Mouse (Mus musculus) Patski (cell line): ENCODE data around the gene 2010111I01Rik. TPM values are rescaled to one million over a fixed set of nuclear protein-coding genes. Genes with fewer than 3 reads are reported as not detected.
"Not testable (repeated sequence)": the region's sequence is repeated elsewhere in the genome, so short reads cannot be mapped to it uniquely, and the experiment has no call there.

Experiments
- ATAC-seq: fragments of 100-300 bp; one replicate; pipeline ENCODE4 v1.8.0; 2021
- CTCF ChIA-PET: fragments of 350-600 bp; sonication (Branson Sonifier 250); formaldehyde crosslinking; loops from one replicate; lab custom pipeline; 2022; ENCODE audit warnings: inconsistent platforms; lab: Charles Lee
- POLR2A ChIA-PET: fragments of 350-600 bp; sonication (Branson Sonifier 250); formaldehyde crosslinking; loops from one replicate; lab custom pipeline; 2022; ENCODE audit warnings: antibody characterized with exemption, inconsistent platforms; lab: Charles Lee
- DNase-seq: peaks from one replicate; pipeline ENCODE4 v3.0.0-alpha.2; 2011; ENCODE audit warnings: low read depth, low spot score
- H3K27me3 ChIP-seq: fragments of 371-371 bp; one replicate; pipeline ENCODE4 v1.5.1; 2021
- CTCF ChIP-seq: fragments of 100-300 bp; IDR thresholded peaks from one replicate; pipeline ENCODE4 v1.5.1; 2021
- in situ Hi-C: fragments of 300-500 bp; cut with MboI; formaldehyde crosslinking; loops from 3 replicates; pipeline ENCODE4 v1.11.1; 2018; ENCODE audit warnings: low pct_unique_long_range_greater_than_20kb, mixed read lengths
- polyA plus RNA-seq: library from polyadenylated mRNA; unstranded; gene quantifications from one replicate; pipeline ENCODE4 v1.2.3, GENCODE M21; 2021

2010111I01Rik gene
- polyA plus RNA-seq, 1 experiment from 2014 or later: 98.5 TPM

DNA sequence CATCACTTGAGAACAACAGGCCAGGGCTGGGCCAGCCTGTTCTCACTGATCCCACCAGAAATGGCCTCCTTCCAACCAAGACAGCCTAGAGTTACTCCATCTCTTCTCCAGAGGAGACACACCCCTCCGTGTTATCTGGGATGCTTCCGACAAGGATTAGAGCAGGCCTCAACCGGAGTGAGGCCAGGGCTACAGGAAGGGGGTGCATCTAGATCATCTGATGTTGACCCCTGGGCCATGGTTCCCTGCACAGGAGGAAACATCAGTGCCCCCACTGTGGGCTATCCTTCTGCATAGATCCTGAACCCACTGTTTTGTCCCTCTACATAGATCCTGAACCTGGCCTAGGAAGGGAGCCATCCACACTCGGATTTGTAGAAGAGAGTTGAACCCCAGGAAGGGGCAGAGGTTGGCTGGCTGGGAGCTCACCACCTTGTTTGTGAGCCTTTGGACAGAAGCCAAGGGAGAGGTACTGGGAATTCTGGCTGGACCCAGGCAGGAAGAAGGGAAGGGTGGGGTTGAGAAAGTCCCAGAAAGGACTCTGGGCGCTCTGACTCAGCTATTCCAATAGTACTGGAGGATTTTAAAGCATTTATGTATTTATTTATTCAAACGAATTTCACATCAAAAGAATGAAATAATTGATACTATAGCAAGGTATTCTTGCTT is 339.6 kb downstream of the 2010111I01Rik start:
- POLR2A ChIA-PET: interaction anchor here (1.0 to 2.0 kb wide), 3 partner anchors 9 to 257 kb away, joined by 3 to 6 read pairs (median 5); no protein-coding TSS in a partner anchor
- in situ Hi-C loops: no loop called here
- no peak for TF ChIP-seq CTCF
- ATAC-seq (no peak), DNase-seq (no peak)
- H3K27me3 ChIP-seq: no peaks in the 10 kb centered on the region
- CTCF ChIA-PET: interaction anchor here (1.1 to 1.5 kb wide), 3 partner anchors 17 to 378 kb away, joined by 3 read pairs; no protein-coding TSS in a partner anchor

DNA sequence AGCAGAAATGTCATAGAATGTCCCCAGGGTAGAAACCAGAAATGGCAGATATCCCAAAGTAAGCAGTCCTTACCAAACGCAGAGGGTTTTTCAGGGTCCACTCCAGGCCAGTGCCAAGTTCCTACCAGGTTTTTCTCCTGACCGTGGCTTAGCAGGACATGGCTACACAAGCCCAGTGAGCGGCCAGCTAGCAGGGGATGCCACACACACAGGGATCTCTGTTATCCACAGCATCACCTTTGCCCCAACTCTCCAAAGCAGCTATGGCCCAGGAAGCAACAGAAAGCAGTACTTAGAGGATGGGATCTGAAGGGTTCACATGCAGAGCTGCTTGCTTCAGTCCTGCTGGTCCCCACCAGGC is 340.1 kb downstream of the 2010111I01Rik start:
- H3K27me3 ChIP-seq: no peaks in the 10 kb centered on the region
- POLR2A ChIA-PET: interaction anchor here (1.2 to 2.0 kb wide), 2 partner anchors 64 to 258 kb away, joined by 3 to 5 read pairs; no protein-coding TSS in a partner anchor
- DNase-seq (no peak), ATAC-seq (no peak)
- in situ Hi-C loops: no loop called here
- CTCF ChIA-PET: interaction anchor here (1.1 to 1.5 kb wide), 3 partner anchors 17 to 379 kb away, joined by 3 read pairs; no protein-coding TSS in a partner anchor
- no peak for TF ChIP-seq CTCF

DNA sequence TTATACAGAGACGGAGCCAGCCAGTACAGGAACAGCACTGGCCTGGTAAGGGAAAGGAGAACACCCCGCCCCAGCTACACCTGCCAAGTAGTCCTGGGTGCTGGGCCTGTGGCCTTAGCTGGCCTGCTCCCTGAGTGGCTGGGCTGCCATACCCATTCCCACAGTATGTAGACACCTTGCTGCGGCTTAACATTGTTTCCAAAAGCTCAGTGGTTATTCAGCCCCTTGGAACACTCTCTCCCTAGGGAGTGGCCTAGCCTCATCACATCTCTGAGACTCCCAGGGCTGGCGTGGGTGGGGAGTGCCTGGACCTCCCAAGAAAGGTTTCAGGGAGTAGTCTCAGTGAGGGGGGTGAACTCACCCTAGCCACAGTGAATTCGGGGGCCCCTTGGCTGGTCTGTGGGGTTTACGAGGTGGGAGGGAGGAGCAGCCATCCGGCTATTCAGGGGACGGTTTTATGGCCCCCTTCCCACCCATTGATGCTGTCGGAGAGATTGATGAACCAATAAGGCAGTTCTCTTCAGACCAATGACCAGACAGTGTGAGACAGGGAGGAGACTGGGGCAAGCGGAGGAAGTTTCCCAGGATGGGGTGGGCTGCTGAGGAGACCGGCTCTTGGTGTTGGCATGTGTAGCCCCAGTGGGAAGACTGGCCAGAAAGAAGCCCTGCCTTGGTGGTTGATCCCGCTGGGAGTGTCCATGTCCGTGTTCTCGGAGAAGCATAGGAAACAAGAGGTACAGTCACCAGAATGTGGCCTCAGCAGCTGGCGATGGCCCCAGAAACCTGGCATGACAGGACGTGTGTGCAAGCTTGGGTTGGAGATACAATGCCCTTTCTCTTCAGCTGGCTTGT is 340.7 kb downstream of the 2010111I01Rik start:
- ChIA-PET POLR2A (interaction anchor here (0.6 to 2.0 kb wide), 4 partner anchors 25 to 1677 kb away, joined by 3 to 5 read pairs (median 3); no protein-coding TSS in a partner anchor), CTCF (interaction anchor here (1.1 to 1.5 kb wide), 4 partner anchors 18 to 379 kb away, joined by 3 read pairs; no protein-coding TSS in a partner anchor)
- no peak for DNase-seq
- in situ Hi-C loops: no loop called here
- H3K27me3 ChIP-seq: no peaks in the 10 kb centered on the region
- no peak for ATAC-seq
- TF ChIP-seq CTCF: no peak

DNA sequence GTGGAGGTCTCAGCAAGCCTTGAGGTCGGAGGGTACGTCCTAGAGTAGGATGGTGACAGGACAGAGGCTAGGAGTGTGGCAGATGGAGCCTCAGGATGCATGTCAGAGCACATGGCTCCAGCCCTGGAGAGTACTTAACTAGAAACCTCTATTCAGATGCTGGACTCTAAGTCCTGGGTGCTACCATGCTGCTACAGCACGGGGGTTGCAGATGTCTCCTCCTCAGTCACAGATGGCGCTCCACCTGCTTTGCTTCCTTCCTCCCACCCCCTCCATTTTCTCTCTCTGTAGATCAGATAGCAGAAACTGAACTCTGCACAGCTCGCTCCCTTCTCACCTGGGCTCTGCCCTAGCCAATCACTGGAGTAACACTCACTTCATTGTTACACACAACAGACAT is 342.1 kb downstream of the 2010111I01Rik start:
- ChIA-PET CTCF (interaction anchor here (1.3 to 1.8 kb wide), 2 partner anchors 11 to 260 kb away, joined by 3 to 6 read pairs; no protein-coding TSS in a partner anchor), POLR2A (interaction anchor here (0.6 kb wide), 1 partner anchor 11 kb away, joined by 3 read pairs; no protein-coding TSS in a partner anchor)
- ATAC-seq: no peak
- no peak for DNase-seq
- no peak for TF ChIP-seq CTCF
- H3K27me3 ChIP-seq: no peaks in the 10 kb centered on the region
- in situ Hi-C loops: no loop called here

DNA sequence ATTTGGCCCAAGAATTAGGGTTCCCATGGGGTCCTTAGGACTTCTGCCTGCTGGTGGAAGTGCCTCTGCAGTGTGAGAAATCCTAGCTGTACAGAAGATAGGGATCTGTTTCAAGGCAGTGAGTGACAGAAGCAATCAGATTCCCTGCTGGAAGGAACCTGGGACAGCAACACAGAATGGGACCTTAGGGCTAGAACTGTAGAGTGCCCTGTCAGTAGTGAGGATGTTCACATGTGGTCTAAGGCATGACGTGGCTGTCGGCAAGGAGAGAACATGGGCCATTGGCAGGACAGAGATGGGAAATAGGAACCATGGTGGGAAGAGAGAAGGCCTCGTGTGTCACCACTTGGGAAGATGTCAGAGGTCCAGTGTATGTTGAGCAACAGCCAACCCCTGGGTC is 344.9 kb downstream of the 2010111I01Rik start:
- in situ Hi-C loops: no loop called here
- ChIA-PET CTCF (no interaction called here), POLR2A (no interaction called here)
- DNase-seq (no peak), ATAC-seq (no peak)
- H3K27me3 ChIP-seq: no peaks in the 10 kb centered on the region
- TF ChIP-seq CTCF: no peak

DNA sequence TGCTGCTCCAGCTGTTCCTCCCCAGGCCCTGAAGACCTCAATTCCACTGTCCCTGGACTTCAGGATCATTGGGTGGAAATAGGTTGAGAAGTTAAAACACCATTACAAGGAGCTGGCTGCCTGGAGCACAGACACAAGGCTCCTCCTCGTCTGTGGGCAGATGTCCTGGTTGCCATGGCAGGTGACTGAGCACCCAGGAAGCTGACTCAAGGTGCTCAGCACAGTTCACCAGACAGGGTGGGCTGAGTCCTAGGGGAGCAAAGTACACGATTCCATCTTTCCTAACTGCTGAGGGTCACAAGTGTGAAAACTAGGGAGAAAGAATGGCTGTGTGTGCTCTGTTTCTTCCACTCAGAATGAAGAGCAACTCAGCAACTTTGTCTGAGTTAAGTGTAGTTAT is 346.5 kb downstream of the 2010111I01Rik start:
- no peaks in the 10 kb centered on the region for H3K27me3 ChIP-seq
- in situ Hi-C loops: no loop called here
- no peak for DNase-seq
- TF ChIP-seq CTCF: no peak
- POLR2A ChIA-PET: interaction anchor here (1.7 kb wide), 1 partner anchor 51 kb away, joined by 3 read pairs; no protein-coding TSS in a partner anchor
- CTCF ChIA-PET: interaction anchor here (1.0 to 1.2 kb wide), 2 partner anchors 12 to 58 kb away, joined by 3 to 4 read pairs; no protein-coding TSS in a partner anchor
- ATAC-seq: no peak

DNA sequence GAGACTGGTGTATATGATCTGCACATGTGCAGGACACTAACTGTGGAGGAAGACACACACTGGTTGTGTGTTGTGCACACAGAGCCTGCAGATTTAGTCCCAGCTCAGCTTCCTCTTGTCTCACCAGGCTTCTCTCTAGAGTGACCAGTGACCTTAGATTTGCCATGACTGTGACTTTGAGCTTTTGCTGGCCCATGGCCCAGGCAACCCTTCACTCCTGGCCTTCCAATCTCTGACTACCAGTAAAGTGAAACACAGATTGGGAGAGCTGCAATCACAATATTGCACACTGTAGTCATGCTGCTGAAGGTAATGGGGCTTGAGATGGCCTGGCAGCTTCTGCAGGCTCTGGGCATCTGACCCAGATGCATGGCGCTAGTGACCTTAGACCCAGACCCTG is 348.6 kb downstream of the 2010111I01Rik start:
- no peak for TF ChIP-seq CTCF
- ATAC-seq (no peak), DNase-seq (no peak)
- in situ Hi-C loops: no loop called here
- ChIA-PET CTCF (interaction anchor here (5.2 kb wide), 1 partner anchor 18 kb away, joined by 21 read pairs; no protein-coding TSS in a partner anchor), POLR2A (interaction anchor here (0.9 to 1.4 kb wide), 4 partner anchors 9 to 17 kb away, joined by 3 to 6 read pairs (median 4); no protein-coding TSS in a partner anchor)
- H3K27me3 ChIP-seq: no peaks in the 10 kb centered on the region

DNA sequence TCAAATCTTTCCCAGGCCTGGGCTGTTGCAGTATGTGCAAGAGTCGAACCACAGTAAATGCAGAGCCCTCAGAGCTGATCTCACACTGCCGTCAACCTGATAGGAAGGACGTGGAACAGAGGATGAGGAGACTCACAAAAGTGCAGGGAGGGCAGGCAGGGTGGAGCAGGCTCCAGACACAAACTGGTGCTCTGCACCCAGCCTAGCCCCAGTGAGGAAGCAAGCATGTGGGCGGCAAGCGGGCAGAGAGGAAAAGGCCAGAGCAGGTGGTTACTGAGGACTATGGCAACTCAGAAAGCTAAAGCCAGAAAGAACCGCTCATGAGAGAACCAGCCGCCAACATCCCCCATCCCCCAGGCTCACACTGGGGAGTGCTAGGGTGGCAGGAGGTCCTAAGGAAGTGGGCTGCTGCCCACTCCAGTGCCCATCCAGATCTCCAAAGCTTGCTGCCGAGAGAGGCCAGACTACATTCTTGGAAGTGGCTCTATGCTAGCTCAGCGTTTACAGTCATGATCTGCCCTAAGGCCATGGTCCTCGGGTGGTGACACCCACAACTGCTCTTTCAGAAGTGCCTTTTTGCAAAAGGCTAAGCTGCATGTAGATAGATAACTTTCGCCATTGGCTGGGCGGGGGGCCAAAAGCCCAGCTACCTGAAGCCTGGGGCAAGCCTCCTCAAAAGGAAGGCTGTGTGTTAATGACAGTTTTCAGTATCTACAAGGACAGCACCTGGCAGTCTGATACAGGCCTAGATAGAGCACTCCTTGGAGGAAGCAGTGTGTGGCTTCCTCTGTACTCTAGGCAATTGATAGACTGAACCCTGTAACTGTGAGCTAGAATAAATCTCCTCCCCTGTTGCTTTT is 349.3 kb downstream of the 2010111I01Rik start:
- ATAC-seq: no peak
- CTCF ChIA-PET: interaction anchor here (5.2 kb wide), 1 partner anchor 17 kb away, joined by 21 read pairs; no protein-coding TSS in a partner anchor
- H3K27me3 ChIP-seq: no peaks in the 10 kb centered on the region
- in situ Hi-C loops: no loop called here
- DNase-seq: no peak
- no peak for TF ChIP-seq CTCF
- POLR2A ChIA-PET: interaction anchor here (0.9 kb wide), 1 partner anchor 16 kb away, joined by 3 read pairs; no protein-coding TSS in a partner anchor

DNA sequence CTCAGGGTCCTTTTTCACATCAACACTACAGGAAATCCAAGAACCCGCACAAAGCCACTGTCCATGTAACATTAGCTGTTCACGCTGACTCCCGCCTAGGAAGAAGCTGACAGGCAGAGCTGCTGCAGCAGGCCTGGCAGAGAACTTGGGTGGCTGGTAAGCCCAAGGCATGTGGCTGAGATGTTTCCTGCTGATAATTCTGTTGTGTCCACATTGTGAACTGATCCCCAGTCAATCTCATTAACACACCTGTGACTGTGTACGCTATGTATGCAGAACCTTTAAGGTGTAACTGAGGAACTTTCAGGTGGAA is 349.9 kb downstream of the 2010111I01Rik start:
- in situ Hi-C loops: no loop called here
- no peak for TF ChIP-seq CTCF
- DNase-seq (no peak), ATAC-seq (no peak)
- ChIA-PET POLR2A (no interaction called here), CTCF (interaction anchor here (5.2 kb wide), 1 partner anchor 16 kb away, joined by 21 read pairs; no protein-coding TSS in a partner anchor)
- no peaks in the 10 kb centered on the region for H3K27me3 ChIP-seq

DNA sequence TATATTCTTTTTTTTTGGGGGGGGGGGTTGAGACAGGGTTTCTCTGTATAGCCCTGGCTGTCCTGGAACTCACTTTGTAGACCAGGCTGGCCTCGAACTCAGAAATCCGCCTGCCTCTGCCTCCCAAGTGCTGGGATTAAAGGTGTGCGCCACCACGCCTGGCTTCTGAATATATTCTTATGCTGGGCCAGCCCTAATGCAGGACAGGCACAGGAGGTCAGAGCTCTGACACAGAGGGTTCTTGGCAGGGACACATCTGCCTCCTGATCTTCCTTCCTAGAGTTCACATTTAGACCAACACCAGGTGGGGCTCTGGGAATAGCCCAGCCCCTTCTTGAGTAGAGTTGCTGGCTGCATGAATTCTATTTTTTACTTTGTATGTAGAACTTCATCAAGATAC is 350.4 kb downstream of the 2010111I01Rik start:
- ATAC-seq, in situ Hi-C loops, H3K27me3 ChIP-seq, DNase-seq, POLR2A ChIA-PET: not testable (repeated sequence)
- CTCF ChIA-PET: interaction anchor here (5.2 kb wide), 1 partner anchor 16 kb away, joined by 21 read pairs; no protein-coding TSS in a partner anchor
